Mouse (Mus musculus): ENCODE measurements around the gene Ubp1. TPM values are rescaled to one million over a fixed set of nuclear protein-coding genes. Genes with fewer than 3 reads are reported as not detected.

Gene Ubp1
- polyA plus RNA-seq, 1 experiment from 2014 or later, result 49.8 TPM

DNA sequence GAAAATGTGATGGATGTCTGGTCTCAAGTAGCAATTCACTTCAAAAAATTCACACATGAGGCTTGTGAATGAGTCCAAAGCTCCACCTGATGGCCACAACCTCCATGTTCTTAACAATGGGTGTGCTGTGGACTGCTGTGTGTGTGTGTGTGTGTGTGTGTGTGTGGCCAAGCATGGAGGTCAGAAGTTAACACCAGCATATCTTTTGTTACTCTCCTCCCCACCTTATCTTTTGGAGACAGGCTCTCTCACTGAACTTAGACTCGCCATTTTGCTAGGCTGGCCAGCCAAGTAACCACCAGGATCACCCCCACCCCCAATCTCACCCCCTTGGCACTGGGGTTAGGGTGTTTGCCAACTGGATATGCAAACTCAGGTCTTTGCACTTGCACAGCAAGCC lies 83.3 kb downstream of the Ubp1 start:
- Histone ChIP-seq H3K27ac (replicated peaks) (no peak overlapping the region), H3K9me3 (replicated peaks) (no peaks in the 10 kb centered on the region; the same call in 1 of the 2 replicates), H3K4me2 (no peak overlapping the region), H3K4me3 (replicated peaks) (no peak overlapping the region), H3K4me1 (replicated peaks) (peaks cover 2% of the 10 kb centered on the region; the same call in 1 of the 2 replicates), H3K36me3 (replicated peaks) (no peaks in the 10 kb centered on the region), H3K27me3 (no peaks in the 10 kb centered on the region), H3K9ac (no peak overlapping the region)
- no peak for ATAC-seq (ENCODE audit: insufficient read depth)
- 8% methylated on average over 1 of the region's 1 CpGs for WGBS (ENCODE audit: insufficient replicate concordance)

DNA sequence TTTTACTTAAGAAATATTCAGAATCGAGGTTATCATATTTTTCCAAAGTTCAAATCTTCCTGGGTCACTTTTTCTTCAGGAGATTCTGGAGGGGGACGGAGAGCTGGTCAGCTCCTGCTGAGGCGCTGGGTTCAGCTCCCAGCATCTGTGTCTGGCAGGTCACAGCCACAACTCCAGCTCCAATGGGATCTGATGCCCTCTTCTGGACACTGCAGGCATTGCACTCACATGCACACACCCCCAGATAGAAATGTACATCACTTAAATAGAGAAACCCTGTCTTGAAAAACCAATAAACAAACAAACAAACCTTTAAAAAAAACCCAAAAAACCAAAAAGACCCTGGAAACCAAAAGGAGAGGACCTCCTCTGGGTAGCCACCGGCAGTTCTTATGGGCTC lies 85.0 kb downstream of the Ubp1 start:
- Histone ChIP-seq H3K4me2 (no peak overlapping the region), H3K9ac (no peak overlapping the region), H3K9me3 (replicated peaks) (no peaks in the 10 kb centered on the region; the same call in 1 of the 2 replicates), H3K36me3 (replicated peaks) (no peaks in the 10 kb centered on the region), H3K4me3 (replicated peaks) (no peak overlapping the region), H3K27ac (replicated peaks) (no peak overlapping the region), H3K4me1 (replicated peaks) (peaks cover 2% of the 10 kb centered on the region; the same call in 1 of the 2 replicates), H3K27me3 (no peaks in the 10 kb centered on the region)
- 78% methylated on average over 4 of the region's 4 CpGs for WGBS (ENCODE audit: insufficient replicate concordance)
- no peak for ATAC-seq (ENCODE audit: insufficient read depth)

DNA sequence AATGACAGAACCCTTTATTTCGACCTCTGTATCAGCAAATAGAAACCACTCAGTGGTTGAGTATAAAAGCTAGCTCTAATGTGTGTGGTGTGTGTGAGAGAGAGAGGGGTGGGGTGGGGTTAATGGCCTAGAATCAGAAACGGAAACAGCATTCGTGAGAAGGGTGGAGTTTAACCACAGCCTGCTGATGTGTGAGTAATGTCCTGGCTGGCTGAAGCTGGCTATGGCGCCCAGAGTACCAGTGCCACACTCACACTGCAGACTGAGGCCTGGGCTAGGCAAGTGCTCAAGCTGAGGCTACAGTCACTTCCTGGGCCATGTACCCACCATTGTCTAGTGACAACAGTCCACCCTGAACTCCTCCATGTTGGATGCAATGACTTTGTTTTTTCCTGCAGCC lies 85.7 kb downstream of the Ubp1 start:
- no peaks in the 10 kb centered on the region for H3K9me3 ChIP-seq (replicated peaks)
- ATAC-seq (ENCODE audit: insufficient read depth), result no peak
- WGBS (ENCODE audit: insufficient replicate concordance), result 22% methylated on average over 4 of the region's 4 CpGs
- no peak overlapping the region for H3K4me3 ChIP-seq (replicated peaks)
- H3K4me2 ChIP-seq, result no peak overlapping the region
- no peak overlapping the region for H3K27ac ChIP-seq (replicated peaks)
- no peaks in the 10 kb centered on the region for H3K36me3 ChIP-seq (replicated peaks)
- no peaks in the 10 kb centered on the region; the same call in 1 of the 2 replicates for H3K4me1 ChIP-seq (replicated peaks)
- H3K27me3 ChIP-seq, result no peaks in the 10 kb centered on the region
- no peak overlapping the region for H3K9ac ChIP-seq

DNA sequence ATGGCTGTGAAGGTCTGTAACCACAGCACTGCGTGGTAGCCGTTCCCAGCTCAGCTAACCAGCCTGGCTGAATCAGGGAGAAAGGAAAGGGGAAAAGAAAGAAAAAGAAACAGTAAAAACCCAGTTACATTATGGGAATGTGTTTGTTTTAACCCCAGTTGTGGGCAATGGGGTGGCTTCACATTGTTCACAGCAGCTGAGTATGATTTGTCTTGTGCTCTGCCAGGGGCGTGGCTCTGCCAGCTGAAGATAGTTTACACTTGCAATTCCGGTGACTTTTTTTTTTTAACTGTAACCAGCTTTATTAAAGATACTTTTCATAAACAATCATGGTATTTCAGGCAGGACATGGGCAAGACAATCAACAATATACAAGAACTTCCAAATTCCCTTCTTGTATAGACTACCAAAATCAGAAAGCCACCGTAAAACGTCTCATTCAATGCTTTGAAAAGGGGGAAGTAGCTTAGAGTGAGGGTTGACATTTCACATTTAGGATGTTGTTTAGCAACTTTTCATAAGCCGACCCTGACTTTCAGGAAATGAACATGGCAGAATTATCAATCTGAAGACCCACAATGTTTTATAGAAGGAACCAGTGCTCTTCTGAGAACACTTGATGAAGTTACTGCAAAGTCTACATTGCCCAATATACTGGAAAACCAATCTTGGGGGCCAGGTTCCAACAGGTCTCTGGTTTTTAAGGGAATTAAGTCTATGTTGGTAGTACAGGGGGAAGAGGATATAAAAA lies 88.5 kb downstream of the Ubp1 start:
- H3K27ac ChIP-seq (replicated peaks), result no peak overlapping the region
- H3K9me3 ChIP-seq (replicated peaks), result no peaks in the 10 kb centered on the region
- H3K36me3 ChIP-seq (replicated peaks), result no peaks in the 10 kb centered on the region
- H3K4me3 ChIP-seq (replicated peaks), result no peak overlapping the region
- no peak overlapping the region for H3K4me2 ChIP-seq
- H3K4me1 ChIP-seq (replicated peaks), result no peaks in the 10 kb centered on the region; the same call in 1 of the 2 replicates
- ATAC-seq (ENCODE audit: insufficient read depth), result no peak
- 45% methylated on average over 7 of the region's 7 CpGs for WGBS (ENCODE audit: insufficient replicate concordance)
- H3K9ac ChIP-seq, result no peak overlapping the region
- no peaks in the 10 kb centered on the region for H3K27me3 ChIP-seq

DNA sequence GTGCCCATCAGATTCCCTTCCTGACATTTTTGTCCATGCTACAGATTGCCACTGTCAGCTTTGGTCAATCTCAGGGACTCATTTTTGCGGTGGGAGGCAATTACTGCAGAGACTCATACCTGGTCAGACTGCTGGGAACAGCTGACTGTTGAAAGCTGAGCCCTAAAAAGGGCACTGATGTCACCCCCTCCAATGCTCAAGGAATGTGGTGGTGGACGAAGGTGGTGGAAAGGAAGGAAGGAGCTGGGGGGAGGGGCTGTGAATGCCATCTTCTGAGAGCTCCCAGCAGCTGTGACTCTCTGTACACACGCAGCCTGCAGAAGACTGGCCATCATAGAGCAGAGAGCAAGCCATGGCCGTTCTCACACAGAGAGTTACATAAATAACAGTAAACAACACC lies 91.4 kb downstream of the Ubp1 start:
- 34% methylated on average over 4 of the region's 4 CpGs for WGBS (ENCODE audit: insufficient replicate concordance)

DNA sequence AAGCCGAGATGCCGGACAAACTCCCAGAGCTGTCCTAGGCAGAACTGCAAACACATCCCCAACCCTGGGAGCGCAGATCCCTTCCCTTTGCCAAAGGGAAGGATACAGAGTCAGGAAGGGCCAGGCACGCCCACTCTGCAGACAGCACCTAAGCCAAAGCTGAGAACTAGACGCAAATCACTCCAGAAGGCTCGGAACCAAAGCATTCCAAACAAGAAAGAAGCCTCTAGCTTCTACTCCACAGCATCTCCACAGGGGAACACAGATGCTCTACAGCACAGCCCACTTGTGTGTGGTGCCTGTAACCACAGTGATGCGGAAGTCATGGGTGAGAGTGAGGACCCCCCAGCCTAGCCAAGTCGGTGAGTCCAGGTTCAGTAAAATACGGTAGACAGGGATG lies 94.4 kb downstream of the Ubp1 start:
- H3K9ac ChIP-seq, result no peak overlapping the region
- 36% methylated on average over 9 of the region's 9 CpGs for WGBS (ENCODE audit: insufficient replicate concordance)
- no peaks in the 10 kb centered on the region for H3K9me3 ChIP-seq (replicated peaks)
- ATAC-seq (ENCODE audit: insufficient read depth), result no peak
- no peak overlapping the region for H3K27ac ChIP-seq (replicated peaks)
- H3K4me1 ChIP-seq (replicated peaks), result peaks cover 11% of the 10 kb centered on the region
- no peak overlapping the region for H3K4me2 ChIP-seq
- no peaks in the 10 kb centered on the region for H3K36me3 ChIP-seq (replicated peaks)
- no peak overlapping the region for H3K4me3 ChIP-seq (replicated peaks)
- H3K27me3 ChIP-seq, result peaks cover 28% of the 10 kb centered on the region

More for the DNA sequence above, 91.4 kb downstream of the Ubp1 start:
- Histone ChIP-seq H3K9ac (no peak overlapping the region), H3K4me1 (replicated peaks) (peaks cover 11% of the 10 kb centered on the region), H3K4me2 (no peak overlapping the region), H3K36me3 (replicated peaks) (no peaks in the 10 kb centered on the region), H3K27ac (replicated peaks) (no peak overlapping the region), H3K4me3 (replicated peaks) (no peak overlapping the region), H3K27me3 (peaks cover 24% of the 10 kb centered on the region), H3K9me3 (replicated peaks) (no peaks in the 10 kb centered on the region)
- ATAC-seq (ENCODE audit: insufficient read depth), result no peak

DNA sequence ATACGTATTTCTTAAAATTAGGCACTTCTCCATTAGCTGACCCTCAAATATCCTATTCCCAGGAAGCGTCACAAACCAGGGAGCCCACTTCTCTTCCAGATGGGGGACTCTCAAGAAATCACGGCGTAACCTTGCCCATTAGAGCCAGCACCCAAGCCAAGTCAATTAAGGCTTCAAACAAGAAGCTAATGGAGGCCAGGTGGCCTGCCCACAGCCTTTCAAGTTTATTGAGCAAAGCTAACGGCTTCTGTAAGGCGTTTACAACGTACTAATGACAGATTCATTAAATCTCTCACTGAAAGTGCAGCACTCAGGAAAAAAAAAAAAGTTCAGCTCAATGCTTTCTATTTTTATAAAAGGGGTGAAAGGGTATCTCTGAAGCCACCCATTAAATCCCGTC lies 95.1 kb downstream of the Ubp1 start:
- no peak overlapping the region for H3K27ac ChIP-seq (replicated peaks)
- peak overlapping the region; percentile 89 for H3K4me2 ChIP-seq
- peak overlapping the region; percentile 61 for H3K4me3 ChIP-seq (replicated peaks)
- 13% methylated on average over 8 of the region's 8 CpGs for WGBS (ENCODE audit: insufficient replicate concordance)
- H3K4me1 ChIP-seq (replicated peaks), result peaks cover 11% of the 10 kb centered on the region
- H3K9me3 ChIP-seq (replicated peaks), result no peaks in the 10 kb centered on the region
- peaks cover 28% of the 10 kb centered on the region for H3K27me3 ChIP-seq
- no peaks in the 10 kb centered on the region for H3K36me3 ChIP-seq (replicated peaks)
- ATAC-seq (ENCODE audit: insufficient read depth), result no peak
- no peak overlapping the region for H3K9ac ChIP-seq

DNA sequence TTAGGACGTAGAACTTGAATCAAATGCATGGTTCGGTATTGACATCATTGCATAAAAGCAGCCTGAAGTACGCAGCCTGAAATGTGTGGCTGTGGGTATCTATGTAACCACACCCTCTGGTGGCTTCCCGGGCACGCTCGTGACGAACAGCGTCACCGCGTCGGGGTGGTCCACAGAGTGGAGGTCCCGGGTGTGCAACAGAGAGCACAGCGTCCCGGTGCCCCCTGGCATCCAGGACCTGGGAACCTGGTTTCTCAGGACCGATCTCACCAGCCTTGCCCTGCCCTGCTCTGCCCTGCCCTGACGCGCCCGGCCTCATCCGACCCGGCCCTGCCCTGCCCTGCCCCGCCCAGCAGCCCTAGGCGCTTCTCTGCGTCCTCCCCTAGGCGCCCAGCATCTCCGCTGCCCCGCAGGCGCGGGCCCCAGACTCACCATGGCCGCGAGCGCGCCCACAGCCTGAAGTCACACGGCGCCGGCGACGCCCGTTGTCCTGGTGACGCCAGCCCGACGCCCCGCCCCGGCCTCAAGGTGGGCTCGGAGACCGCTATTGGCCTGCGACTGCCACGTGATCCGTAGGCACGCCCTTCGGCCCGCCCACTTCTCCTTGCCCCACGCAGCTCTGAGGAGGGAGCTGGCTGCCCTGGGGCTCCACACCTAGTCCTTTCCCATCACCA lies 95.7 kb downstream of the Ubp1 start:
- H3K9me3 ChIP-seq (replicated peaks), result no peaks in the 10 kb centered on the region

More for the DNA sequence above, 95.7 kb downstream of the Ubp1 start:
- no peaks in the 10 kb centered on the region for H3K36me3 ChIP-seq (replicated peaks)
- H3K27me3 ChIP-seq, result peaks cover 28% of the 10 kb centered on the region
- 0% methylated on average over 52 of the region's 52 CpGs for WGBS (ENCODE audit: insufficient replicate concordance)
- ATAC-seq (ENCODE audit: insufficient read depth), result peak; percentile 87
- no peak overlapping the region for H3K9ac ChIP-seq
- H3K27ac ChIP-seq (replicated peaks), result no peak overlapping the region
- H3K4me1 ChIP-seq (replicated peaks), result peaks cover 11% of the 10 kb centered on the region
- peak overlapping the region; percentile 61 for H3K4me3 ChIP-seq (replicated peaks)
- peak overlapping the region; percentile 89 for H3K4me2 ChIP-seq

Other genes starting within 250 kb of the Ubp1 start
- 37.4 and 39.5 TPM in 2 replicates for gene Pdcd6ip, start 222.7 kb upstream of the Ubp1 start, polyA plus RNA-seq (2015; fragmentation: Nextera tagmentation; extraction: Ambion mirVana)
- 8.6 and 9.9 TPM in 2 replicates for gene Clasp2, start 189.5 kb upstream of the Ubp1 start, polyA plus RNA-seq (2015; fragmentation: Nextera tagmentation; extraction: Ambion mirVana)
- 0.59 and 0.82 TPM in 2 replicates for gene Fbxl2, start 115.3 kb downstream of the Ubp1 start, polyA plus RNA-seq (2015; fragmentation: Nextera tagmentation; extraction: Ambion mirVana)
- gene Susd5, start 126.2 kb downstream of the Ubp1 start, polyA plus RNA-seq (2015; fragmentation: Nextera tagmentation; extraction: Ambion mirVana), result 0.05 TPM in 1 of 2 replicates, not detected in the other

Data from liver, embryonic 15.5 days (tissue).